Mouse (Mus musculus): ENCODE results near the gene Cd300e.
"Not testable (repeated sequence)": the region's sequence is repeated elsewhere in the genome, so short reads cannot be mapped to it uniquely, and the experiment has no call there.

Gene Cd300e

DNA sequence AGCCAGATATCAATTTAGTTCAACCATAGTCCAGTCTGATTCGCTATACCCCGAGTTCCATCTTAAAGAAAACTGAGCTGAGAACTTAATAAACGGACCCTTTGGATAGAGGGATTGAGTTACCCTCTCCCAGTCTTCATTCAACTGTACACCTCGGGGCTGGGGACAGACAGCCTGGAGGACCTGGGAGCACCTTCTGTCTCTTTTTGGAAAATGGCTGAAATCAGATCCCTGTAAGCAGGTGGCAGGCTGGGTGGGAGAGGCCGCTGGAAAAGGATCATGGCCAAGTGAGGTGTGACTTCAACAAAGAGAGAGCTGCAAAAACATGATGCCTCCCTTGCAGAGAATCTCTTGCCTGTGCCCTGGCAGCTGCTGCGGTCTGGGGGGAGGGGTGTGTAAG, 20.2 kb upstream of the Cd300e start:
- no peak for DNase-seq (ENCODE audit: low spot score)

GRCm38 (mm10) chr11:115081373-115081772, 19.4 kb upstream of the Cd300e start:
- no peak for DNase-seq (ENCODE audit: low spot score)

GRCm38 (mm10) chr11:115080886-115081285, 18.9 kb upstream of the Cd300e start:
- peak; percentile 26 for DNase-seq (ENCODE audit: low spot score)

- no peak for DNase-seq (ENCODE audit: low spot score)
Observed at GRCm38 (mm10) chr11:115078680-115079079, 16.7 kb upstream of the Cd300e start.

GRCm38 (mm10) chr11:115077436-115077835, 15.5 kb upstream of the Cd300e start:
- no peak for DNase-seq (ENCODE audit: low spot score)

DNA sequence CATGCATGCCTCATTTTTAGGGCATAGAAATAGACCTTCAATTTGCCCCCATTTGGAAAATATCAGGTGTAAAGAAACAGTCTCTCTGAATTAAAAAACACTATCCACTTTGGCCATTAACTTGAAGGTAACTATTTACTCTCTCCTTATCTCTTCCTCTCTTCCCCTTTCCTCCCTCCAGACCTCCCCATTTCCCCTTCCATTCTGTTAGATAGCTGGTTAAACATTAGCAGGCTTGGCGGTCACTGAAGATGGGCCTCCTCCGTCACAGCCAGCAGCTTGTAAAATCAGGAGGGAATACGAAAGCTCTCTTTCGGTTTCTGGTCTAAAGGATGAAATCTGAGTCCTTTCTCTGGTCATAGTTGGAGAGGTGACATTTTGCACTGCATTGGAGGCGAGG, 13.9 kb upstream of the Cd300e start:
- DNase-seq (ENCODE audit: low spot score): no peak

- DNase-seq (ENCODE audit: low spot score): no peak
Observed at GRCm38 (mm10) chr11:115075407-115075806, 13.4 kb upstream of the Cd300e start.

GRCm38 (mm10) chr11:115073002-115073401, 11.0 kb upstream of the Cd300e start:
- DNase-seq (ENCODE audit: low spot score): no peak

DNA sequence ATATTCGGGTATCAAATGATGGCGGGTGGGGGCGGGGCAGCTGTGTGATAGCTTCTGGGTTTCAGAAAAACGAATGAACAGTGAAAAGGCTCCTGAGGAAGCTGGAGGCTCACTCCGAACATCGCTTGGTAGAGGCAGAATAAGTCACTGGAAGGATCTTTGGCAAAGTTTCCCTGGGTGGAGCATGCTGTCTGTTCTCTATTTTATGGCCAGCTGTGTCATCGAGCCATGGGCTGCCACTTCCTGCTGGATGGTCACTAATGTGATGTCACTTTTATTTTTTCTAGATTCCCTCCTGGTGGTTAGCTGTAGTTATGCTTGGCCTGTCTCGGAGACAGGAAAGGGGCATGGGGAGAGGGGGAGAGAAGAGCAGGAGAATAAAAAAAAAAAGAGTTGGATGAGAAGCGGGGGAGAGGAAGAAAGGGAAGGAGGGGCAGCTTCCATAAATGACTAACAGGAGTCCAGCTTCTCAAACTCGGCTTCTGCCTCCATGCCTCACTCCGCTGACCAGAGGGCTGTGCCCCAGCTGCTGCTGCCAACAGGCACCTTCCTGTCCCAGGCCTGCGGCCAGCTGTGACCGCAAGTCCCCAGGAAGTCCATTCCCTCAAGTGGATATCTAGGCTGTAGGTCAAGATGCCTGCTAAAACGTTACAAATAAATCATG, 9.8 kb upstream of the Cd300e start:
- DNase-seq (ENCODE audit: low spot score): no peak

DNA sequence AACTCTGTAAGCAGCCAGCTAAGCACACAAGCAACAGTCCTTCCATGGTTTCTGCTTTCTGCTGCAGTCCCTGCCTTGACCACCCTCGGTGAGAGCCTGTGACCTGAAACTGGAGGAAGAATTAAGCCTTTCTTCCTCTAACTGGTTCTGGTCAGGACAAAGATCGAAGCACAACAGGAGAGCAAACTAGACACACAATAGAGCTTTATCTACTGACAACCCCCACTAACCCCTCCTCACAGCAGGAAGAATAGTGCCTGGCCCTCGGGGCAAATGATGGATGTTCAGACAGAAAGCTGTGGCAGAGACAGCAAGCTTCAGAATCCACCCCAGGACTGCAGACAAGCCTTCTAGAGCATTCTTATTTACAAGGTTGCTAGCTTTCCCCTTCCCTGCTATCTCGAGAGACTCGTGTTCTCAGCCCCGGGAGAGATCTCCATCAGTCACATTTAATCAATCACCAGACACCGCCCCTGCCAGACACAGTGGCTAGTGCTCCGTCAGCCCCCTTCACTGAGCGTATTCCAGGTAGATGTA, 9.1 kb upstream of the Cd300e start:
- no peak for DNase-seq (ENCODE audit: low spot score)

GRCm38 (mm10) chr11:115066768-115067167, 4.8 kb upstream of the Cd300e start:
- DNase-seq (ENCODE audit: low spot score): no peak

DNA sequence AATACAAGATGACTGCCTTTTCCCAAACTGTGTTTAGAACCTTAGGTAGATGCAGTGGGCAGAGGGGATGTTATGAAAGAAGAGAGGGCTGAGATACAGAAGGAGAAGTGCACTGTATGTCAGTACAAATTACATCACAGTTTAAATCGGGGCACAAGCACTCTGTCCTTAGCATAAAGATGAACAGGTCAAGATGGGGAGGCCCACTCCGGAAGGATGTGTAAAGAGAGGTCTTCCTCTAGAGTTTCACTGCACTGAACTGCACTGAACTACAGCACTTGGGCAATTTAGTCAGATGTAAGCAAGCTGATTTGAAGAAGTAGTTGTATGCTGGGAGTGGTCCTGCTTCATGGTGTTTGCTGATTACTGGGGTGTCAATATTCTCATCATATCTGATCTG, 2.2 kb downstream of the Cd300e start:
- no peak for DNase-seq (ENCODE audit: low spot score)

- no peak for DNase-seq (ENCODE audit: low spot score)
Observed at GRCm38 (mm10) chr11:115058701-115059100, 3.3 kb downstream of the Cd300e start.

DNA sequence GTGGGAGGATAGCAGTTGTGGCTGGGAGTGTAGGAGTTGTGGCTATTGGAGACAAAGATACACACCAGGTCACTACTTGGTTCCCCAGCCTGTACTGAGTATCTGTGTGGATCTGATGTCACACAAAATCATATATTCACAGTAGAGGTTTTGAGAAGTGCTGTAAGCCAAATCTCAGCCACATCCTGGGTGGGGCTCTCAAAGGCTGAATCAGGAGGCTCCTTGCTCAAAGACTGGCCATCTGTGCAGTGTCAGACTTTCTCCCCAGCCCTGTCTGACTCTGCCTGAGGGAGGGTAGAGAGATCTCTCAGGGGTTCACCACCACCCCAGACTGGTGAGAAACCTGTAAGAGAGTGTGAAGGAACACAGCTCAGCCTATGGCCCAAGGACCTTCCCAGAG, 7.4 kb downstream of the Cd300e start:
- no peak for DNase-seq (ENCODE audit: low spot score)

GRCm38 (mm10) chr11:115052991-115053390, 9.0 kb downstream of the Cd300e start:
- no peak for DNase-seq (ENCODE audit: low spot score)

- DNase-seq (ENCODE audit: low spot score): peak; percentile 25
Observed at GRCm38 (mm10) chr11:115052206-115052605, 9.8 kb downstream of the Cd300e start.

DNA sequence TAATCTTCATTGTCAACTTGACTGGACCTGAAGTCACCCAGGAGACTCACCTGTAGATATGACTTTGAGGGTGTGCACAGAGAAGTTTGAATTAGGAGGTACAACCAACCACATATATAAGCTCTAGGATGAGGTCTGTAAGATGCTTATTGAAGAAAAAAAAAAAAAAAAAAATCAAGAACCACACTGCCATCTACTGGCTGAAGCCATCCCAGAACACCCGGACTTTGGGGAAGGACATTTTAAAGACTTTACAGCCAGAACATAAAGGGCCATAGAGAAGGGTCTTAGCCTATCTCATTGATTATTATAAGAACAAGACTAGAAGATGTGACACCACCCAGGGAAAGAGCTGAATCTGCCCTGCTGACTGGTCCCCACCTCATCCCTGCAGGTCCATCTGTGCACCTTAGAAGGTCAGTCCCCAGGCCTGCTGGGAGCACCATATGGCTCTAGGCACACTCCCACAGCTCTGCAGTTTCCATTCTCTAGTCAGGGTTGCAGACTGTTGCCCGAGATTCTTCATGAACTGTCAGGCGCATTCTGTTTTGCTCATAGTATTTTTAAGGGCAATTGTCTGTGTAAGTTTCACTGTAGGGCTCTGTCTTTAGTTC, 12.6 kb downstream of the Cd300e start:
- no peak for DNase-seq (ENCODE audit: low spot score)

DNA sequence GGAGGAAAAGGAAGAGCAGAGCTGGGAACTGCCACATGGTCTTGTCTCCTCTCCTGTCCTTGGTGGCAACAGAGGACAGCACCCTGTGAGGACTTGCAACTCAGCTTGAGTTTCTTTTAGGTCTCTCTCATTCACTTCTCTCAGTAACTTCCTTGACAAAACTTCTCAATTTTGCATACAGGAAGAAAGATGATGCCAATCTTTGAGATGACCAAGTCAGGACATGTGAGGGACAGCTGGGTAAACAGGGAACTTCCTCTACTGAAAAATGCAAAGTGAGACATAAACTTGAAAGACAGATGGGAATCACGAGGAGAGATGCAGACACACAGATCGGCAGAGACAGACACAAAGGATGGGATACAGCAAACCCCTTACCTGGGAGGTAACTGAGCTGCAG, 13.7 kb downstream of the Cd300e start, which contains the start of gene Cd300ld3:
Cd300ld3 (minus strand) TSS at position 151 of the 400 bp plus-strand sequence.
- DNase-seq (ENCODE audit: low spot score): no peak

GRCm38 (mm10) chr11:115037669-115038068, 24.3 kb downstream of the Cd300e start, which contains the start of gene Cd300ld5:
Gene Cd300ld5 (minus strand): TSS chr11:115037769.
- not testable (repeated sequence) for DNase-seq (ENCODE audit: low spot score)

DNA sequence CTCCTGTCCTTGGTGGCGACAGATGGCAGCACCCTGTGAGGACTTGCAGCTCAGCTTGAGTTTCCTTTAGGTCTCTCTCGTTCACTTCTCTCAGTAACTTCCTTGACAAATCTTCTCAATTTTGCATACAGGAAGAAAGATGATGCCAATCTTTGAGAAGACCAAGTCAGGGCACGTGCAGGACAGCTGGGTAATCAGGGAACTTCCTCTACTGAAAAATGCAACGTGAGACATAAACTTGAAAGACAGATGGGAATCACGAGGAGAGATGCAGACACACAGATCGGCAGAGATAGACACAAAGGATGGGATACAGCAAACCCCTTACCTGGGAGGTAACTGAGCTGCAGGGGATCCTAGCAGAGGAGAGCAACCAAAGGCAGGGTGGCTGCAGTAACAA, 35.1 kb downstream of the Cd300e start, which contains the start of gene Cd300ld4:
Cd300ld4 (minus strand) TSS at position 101 of the 400 bp plus-strand sequence.
- DNase-seq (ENCODE audit: low spot score): not testable (repeated sequence)

DNA sequence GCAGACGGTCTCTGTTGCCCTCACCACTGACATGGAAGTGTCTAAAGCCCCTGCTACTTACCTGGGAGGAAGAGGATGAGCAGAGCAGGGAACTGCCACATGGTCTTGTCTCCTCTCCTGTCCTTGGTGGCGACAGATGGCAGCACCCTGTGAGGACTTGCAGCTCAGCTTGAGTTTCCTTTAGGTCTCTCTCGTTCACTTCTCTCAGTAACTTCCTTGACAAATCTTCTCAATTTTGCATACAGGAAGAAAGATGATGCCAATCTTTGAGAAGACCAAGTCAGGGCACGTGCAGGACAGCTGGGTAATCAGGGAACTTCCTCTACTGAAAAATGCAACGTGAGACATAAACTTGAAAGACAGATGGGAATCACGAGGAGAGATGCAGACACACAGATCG, 45.9 kb downstream of the Cd300e start, which contains the start of gene Cd300ld2:
Cd300ld2 (minus strand) TSS at position 101 of the 400 bp plus-strand sequence.
- not testable (repeated sequence) for DNase-seq (ENCODE audit: low spot score)

- no peak for DNase-seq (ENCODE audit: low spot score)
Observed at GRCm38 (mm10) chr11:115004070-115004469, 57.9 kb downstream of the Cd300e start.
